Mouse (Mus musculus) liver, embryonic 13.5 days (tissue): Measurements from ENCODE around the gene Mcm6. TPM values are rescaled to one million over a fixed set of nuclear protein-coding genes. Genes with fewer than 3 reads are reported as not detected.

Experiments
- ATAC-seq: fragments of 200-750 bp; cut with Nextera tagmentation; 2 replicates; pipeline ENCODE4 v1.8.0; 2017; ENCODE audit warnings: low read depth, mild to moderate bottlenecking, moderate number of reproducible peaks, moderate library complexity
- DNase-seq: peaks from one replicate; pipeline ENCODE4 v3.0.0; 2022
- H3K27ac ChIP-seq: fragments of 300-500 bp; sonication (generic); 2 replicates; pipeline ENCODE4 v1.5.1; 2015; ENCODE audit warnings: moderate library complexity, mild to moderate bottlenecking, inconsistent platforms
- H3K27me3 ChIP-seq: fragments of 300-500 bp; sonication (generic); 2 replicates; pipeline ENCODE4 v1.6.1; 2015; ENCODE audit warnings: mild to moderate bottlenecking, inconsistent platforms
- H3K36me3 ChIP-seq: fragments of 300-500 bp; sonication (generic); 2 replicates; pipeline ENCODE4 v1.6.1; 2015; ENCODE audit warnings: mild to moderate bottlenecking, inconsistent platforms
- H3K4me1 ChIP-seq: fragments of 300-500 bp; sonication (generic); replicated peaks from 2 replicates; pipeline ENCODE4 v1.6.1; 2015; ENCODE audit warnings: inconsistent platforms
- H3K4me2 ChIP-seq: fragments of 300-500 bp; sonication (generic); 2 replicates; pipeline ENCODE4 v1.6.1; 2015; ENCODE audit warnings: inconsistent platforms, mild to moderate bottlenecking, moderate library complexity
- H3K4me3 ChIP-seq: fragments of 300-500 bp; sonication (generic); replicated peaks from 2 replicates; pipeline ENCODE4 v1.5.1; 2015; ENCODE audit warnings: mild to moderate bottlenecking, inconsistent platforms
- H3K9ac ChIP-seq: fragments of 300-500 bp; sonication (generic); 2 replicates; pipeline ENCODE4 v1.6.1; 2015; ENCODE audit warnings: mild to moderate bottlenecking, inconsistent platforms
- H3K9me3 ChIP-seq: fragments of 300-500 bp; sonication (generic); replicated peaks from 2 replicates; pipeline ENCODE4 v1.6.1; 2016; ENCODE audit warnings: inconsistent platforms
- WGBS: fragments of 180-500 bp; shearing (Covaris S2); methylation state at CpG from one replicate; pipeline ENCODE4 v1.1.7; 2015; ENCODE audit not compliant: insufficient replicate concordance; 5-methylcytosine and 5-hydroxymethylcytosine counted together
- polyA plus RNA-seq: library from polyadenylated mRNA; unstranded; fragments of >200 nt; fragmentation: Nextera tagmentation; extraction: Ambion mirVana; gene quantifications from 2 replicates; pipeline ENCODE4 v1.2.1, GENCODE M21; 2015

Gene Mcm6
- 269 and 316 TPM in 2 replicates for polyA plus RNA-seq

DNA sequence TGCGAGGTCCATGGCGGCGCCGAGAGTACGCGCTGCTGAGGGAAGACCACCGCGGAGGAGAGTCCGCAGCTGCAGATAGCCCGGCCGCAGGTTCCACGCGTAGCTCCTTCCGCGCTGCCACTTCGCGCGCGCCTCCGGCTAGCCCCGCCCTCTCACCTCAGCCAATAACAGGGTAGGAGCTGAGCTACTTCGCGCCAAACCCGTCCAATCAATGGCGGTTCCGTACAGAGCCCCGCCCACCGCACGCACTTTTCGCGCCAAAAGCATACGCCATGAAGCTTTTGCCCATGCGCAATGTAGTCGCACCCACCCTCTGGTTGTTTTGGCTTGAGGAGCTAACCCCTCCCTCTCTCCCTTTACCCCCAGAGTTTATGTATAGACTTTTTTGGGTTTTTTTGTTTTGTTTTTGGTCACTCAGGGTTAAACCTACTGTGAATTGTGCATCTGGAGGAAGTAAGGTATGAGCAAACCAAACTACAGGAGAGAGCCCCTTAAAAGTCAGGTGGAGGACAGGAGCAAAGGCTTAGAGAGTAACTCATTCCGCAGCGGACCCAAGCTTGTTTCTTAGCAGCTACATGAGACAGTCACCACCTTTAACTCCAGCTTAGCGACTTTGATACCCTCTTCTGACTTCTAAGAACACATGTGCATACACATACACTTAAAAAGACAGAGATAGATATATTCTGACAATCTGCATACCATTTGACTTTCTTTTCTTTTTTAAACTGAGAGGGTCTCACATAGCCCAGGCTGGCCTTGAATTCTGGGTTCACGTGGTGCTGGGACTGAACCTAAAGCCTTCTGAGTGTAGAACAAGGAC is at the start of gene Mcm6:
Gene Mcm6, minus strand, starts transcription at position 111 of the 823 bp plus-strand sequence.
- Histone ChIP-seq H3K27me3 (no peaks in the 10 kb centered on the region), H3K4me1 (peaks cover 44% of the 10 kb centered on the region), H3K4me2 (peak within 1 kb of the TSS; percentile 82), H3K36me3 (peaks cover 51% of the 10 kb centered on the region), H3K4me3 (peak within 1 kb of the TSS; percentile 96), H3K9me3 (no peaks in the 10 kb centered on the region), H3K27ac (peak within 1 kb of the TSS; percentile 87), H3K9ac (peak within 1 kb of the TSS; percentile 93)
- DNase-seq (peak; percentile 91), ATAC-seq (peak; percentile 96)
- WGBS: 2% methylated on average over 38 of the region's 38 CpGs

DNA sequence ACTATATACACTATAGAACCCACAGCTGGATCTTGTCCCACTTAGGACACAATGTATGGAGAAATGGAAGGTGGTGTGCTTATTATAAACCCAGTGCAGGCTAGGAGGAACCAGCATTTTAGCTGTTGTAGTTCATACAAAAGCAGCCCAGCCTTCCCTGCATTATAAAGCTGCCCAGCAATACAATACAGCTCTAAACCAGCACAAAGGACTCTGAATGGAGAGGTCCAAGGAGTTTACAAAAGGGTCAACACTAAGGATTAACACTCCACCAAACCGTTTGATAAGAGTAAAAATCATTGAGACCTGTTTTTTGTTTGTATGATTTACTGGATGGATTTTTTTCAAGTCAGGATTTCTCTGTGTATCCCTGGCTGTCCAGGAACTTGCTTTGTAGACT is 47.4 kb upstream of the Mcm6 start:
- H3K27ac ChIP-seq: no peak overlapping the region
- no peak overlapping the region for H3K4me3 ChIP-seq
- peaks cover 19% of the 10 kb centered on the region for H3K4me1 ChIP-seq
- H3K9me3 ChIP-seq: no peaks in the 10 kb centered on the region
- no peak for DNase-seq
- 63% methylated on average over 1 of the region's 1 CpGs for WGBS
- H3K36me3 ChIP-seq: peaks cover 51% of the 10 kb centered on the region
- no peak overlapping the region for H3K9ac ChIP-seq
- no peaks in the 10 kb centered on the region for H3K27me3 ChIP-seq
- no peak overlapping the region for H3K4me2 ChIP-seq
- no peak for ATAC-seq

GRCm38 (mm10) chr1:128405675-128406074 is 46.2 kb upstream of the Mcm6 start:
- H3K4me3 ChIP-seq: no peak overlapping the region
- no peak overlapping the region for H3K9ac ChIP-seq
- H3K4me1 ChIP-seq: peaks cover 19% of the 10 kb centered on the region
- H3K9me3 ChIP-seq: no peaks in the 10 kb centered on the region
- H3K27me3 ChIP-seq: no peaks in the 10 kb centered on the region
- peaks cover 55% of the 10 kb centered on the region for H3K36me3 ChIP-seq
- no peak overlapping the region for H3K27ac ChIP-seq
- 74% methylated on average over 1 of the region's 1 CpGs for WGBS
- ATAC-seq (no peak), DNase-seq (no peak)
- H3K4me2 ChIP-seq: no peak overlapping the region

DNA sequence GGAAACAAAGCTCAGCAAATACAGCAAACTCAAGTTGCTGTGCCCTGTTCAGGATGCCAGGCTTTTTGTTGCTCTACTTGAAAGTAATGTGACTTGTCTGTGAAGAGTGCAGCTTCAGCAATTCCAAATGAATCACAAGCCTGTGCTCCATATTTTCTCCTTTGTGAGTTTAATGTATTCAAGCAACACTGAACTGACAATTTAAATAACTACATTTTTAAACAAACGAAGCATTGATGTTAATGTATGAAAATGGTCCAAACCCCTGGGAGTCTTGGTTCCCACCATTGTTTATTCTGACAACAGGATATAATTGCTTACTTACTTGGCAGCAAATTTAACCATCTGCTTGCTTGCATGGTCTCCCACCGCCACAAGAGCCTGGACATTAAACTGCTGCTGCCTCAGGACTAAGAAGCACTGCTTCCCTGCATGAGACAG is 45.6 kb upstream of the Mcm6 start:
- 80% methylated on average over 2 of the region's 2 CpGs for WGBS
- H3K27me3 ChIP-seq: no peaks in the 10 kb centered on the region
- DNase-seq: no peak
- H3K9me3 ChIP-seq: no peaks in the 10 kb centered on the region
- H3K4me3 ChIP-seq: no peak overlapping the region
- no peak overlapping the region for H3K27ac ChIP-seq
- H3K4me1 ChIP-seq: peaks cover 19% of the 10 kb centered on the region
- no peak overlapping the region for H3K4me2 ChIP-seq
- ATAC-seq: no peak
- H3K9ac ChIP-seq: no peak overlapping the region
- peaks cover 56% of the 10 kb centered on the region for H3K36me3 ChIP-seq

- no peak overlapping the region for H3K9ac ChIP-seq
- H3K4me2 ChIP-seq: no peak overlapping the region
- no peaks in the 10 kb centered on the region for H3K4me1 ChIP-seq
- H3K27ac ChIP-seq: no peak overlapping the region
- no peak overlapping the region for H3K4me3 ChIP-seq
- no peaks in the 10 kb centered on the region for H3K9me3 ChIP-seq
- DNase-seq (no peak), ATAC-seq (no peak)
- H3K27me3 ChIP-seq: no peaks in the 10 kb centered on the region
- H3K36me3 ChIP-seq: peaks cover 68% of the 10 kb centered on the region
- 80% methylated on average over 2 of the region's 2 CpGs for WGBS
Measured at GRCm38 (mm10) chr1:128400926-128401325, 41.5 kb upstream of the Mcm6 start.

DNA sequence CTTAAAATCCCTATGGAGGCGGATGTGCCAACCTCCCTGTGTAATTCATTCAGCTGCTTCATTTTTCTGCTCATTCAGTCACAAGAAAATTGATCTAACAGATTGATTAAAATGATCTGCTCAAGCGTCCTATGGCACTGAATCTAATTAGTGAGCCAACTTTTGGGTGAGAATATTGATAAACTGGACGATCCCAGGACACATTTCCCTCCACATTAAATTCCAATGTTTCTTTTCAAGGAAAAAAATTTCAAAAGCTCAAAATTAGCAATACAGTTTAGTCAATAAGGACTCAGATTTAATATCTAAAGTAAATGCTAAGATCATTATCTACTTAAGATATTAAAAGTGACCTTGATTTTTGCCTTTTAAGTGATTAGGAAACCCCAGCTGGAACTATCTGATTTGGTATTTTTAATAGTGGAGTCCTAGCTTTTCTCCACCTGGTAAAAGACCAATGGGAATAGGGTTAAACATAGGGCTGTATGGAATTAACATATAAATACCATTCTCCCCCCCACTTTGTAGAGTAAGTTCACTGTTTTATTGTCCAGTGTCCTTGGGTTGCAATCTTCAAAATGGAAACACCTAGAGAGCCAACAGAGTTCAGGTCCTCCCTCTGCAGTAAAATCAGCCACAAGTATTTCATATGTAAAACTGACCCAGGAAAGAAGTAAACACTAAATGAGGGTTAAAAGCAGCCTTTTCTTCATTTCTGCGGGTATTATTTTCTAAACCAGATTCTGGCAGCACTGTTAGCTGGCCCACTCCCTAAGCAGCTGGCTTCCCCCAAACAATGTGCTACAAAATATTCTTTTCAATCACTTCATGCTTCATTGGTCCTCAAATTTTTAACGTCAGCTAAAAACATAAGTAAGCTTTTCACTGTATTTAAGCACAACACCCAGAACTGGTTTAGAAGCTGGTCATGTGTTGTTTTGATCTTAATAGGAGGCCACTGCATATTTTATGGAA is 40.8 kb upstream of the Mcm6 start:
- Histone ChIP-seq H3K9me3 (no peaks in the 10 kb centered on the region), H3K4me3 (no peak overlapping the region), H3K27me3 (no peaks in the 10 kb centered on the region), H3K9ac (no peak overlapping the region), H3K27ac (no peak overlapping the region), H3K4me2 (no peak overlapping the region), H3K4me1 (no peaks in the 10 kb centered on the region), H3K36me3 (peaks cover 67% of the 10 kb centered on the region)
- 76% methylated on average over 5 of the region's 5 CpGs for WGBS
- no peak for ATAC-seq
- DNase-seq: no peak

GRCm38 (mm10) chr1:128398738-128399445 is 39.4 kb upstream of the Mcm6 start:
- Histone ChIP-seq H3K4me3 (no peak overlapping the region), H3K9me3 (no peaks in the 10 kb centered on the region), H3K4me1 (no peaks in the 10 kb centered on the region), H3K9ac (no peak overlapping the region), H3K27me3 (no peaks in the 10 kb centered on the region), H3K36me3 (peaks cover 65% of the 10 kb centered on the region), H3K27ac (no peak overlapping the region), H3K4me2 (no peak overlapping the region)
- WGBS: 89% methylated on average over 5 of the region's 5 CpGs
- ATAC-seq (no peak), DNase-seq (no peak)

DNA sequence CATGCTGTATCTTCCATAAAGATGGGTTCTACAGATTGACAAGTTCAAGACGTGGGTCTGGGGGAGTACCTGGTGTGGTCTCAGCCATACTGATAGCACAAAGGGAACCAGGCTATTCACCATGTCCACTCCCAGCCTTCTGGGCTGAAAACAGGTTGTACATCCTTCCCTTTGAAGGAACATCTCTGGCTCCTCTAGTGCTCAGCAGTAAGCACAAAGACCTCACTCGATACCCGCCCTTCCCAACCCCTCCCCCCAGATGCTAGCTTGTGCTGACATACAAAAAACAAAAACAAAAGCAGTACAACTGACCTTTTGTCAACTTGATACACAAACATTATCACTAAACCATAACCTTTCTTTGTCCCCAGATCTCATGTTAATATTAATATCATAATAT is 35.2 kb upstream of the Mcm6 start:
- H3K9ac ChIP-seq: no peak overlapping the region
- H3K4me1 ChIP-seq: no peaks in the 10 kb centered on the region
- H3K4me2 ChIP-seq: no peak overlapping the region
- 76% methylated on average over 3 of the region's 3 CpGs for WGBS
- H3K9me3 ChIP-seq: no peaks in the 10 kb centered on the region
- H3K4me3 ChIP-seq: no peak overlapping the region
- no peak for DNase-seq
- no peaks in the 10 kb centered on the region for H3K27me3 ChIP-seq
- no peak overlapping the region for H3K27ac ChIP-seq
- ATAC-seq: no peak
- H3K36me3 ChIP-seq: peaks cover 63% of the 10 kb centered on the region

GRCm38 (mm10) chr1:128392382-128392781 is 32.9 kb upstream of the Mcm6 start:
- DNase-seq (no peak), ATAC-seq (no peak)
- H3K4me3 ChIP-seq: no peak overlapping the region
- peaks cover 56% of the 10 kb centered on the region for H3K36me3 ChIP-seq
- H3K9ac ChIP-seq: no peak overlapping the region
- H3K27me3 ChIP-seq: no peaks in the 10 kb centered on the region
- H3K4me2 ChIP-seq: no peak overlapping the region
- no peaks in the 10 kb centered on the region for H3K9me3 ChIP-seq
- H3K4me1 ChIP-seq: no peaks in the 10 kb centered on the region
- no peak overlapping the region for H3K27ac ChIP-seq
- WGBS: 75% methylated on average over 2 of the region's 2 CpGs

DNA sequence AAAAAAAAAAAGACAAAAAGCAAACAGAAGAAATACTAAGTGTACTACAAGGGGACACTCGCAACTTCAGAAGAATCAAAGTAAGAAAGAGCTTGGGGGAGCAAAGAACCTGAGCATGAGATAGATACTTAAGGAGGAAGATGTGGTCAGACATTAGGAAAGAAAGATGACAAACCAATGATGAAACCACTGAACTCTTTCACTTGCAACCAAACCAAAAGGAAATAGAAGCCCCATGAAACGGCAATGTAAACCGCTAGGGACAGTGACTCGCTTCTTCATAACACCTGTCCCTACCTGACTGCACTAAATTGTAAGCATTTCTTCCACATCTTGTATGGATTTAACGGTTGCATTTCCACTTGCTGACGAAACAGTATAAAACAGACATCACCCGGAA is 27.0 kb upstream of the Mcm6 start:
- ATAC-seq (no peak), DNase-seq (no peak)
- H3K9ac ChIP-seq: no peak overlapping the region
- no peaks in the 10 kb centered on the region for H3K27me3 ChIP-seq
- H3K27ac ChIP-seq: no peak overlapping the region
- no peak overlapping the region for H3K4me3 ChIP-seq
- peaks cover 54% of the 10 kb centered on the region for H3K36me3 ChIP-seq
- no peaks in the 10 kb centered on the region for H3K9me3 ChIP-seq
- no peaks in the 10 kb centered on the region for H3K4me1 ChIP-seq
- H3K4me2 ChIP-seq: no peak overlapping the region
- 78% methylated on average over 7 of the region's 7 CpGs for WGBS

GRCm38 (mm10) chr1:128376841-128377240 is 17.4 kb upstream of the Mcm6 start:
- H3K27me3 ChIP-seq: no peaks in the 10 kb centered on the region
- no peaks in the 10 kb centered on the region for H3K9me3 ChIP-seq
- DNase-seq: no peak
- H3K36me3 ChIP-seq: peaks cover 52% of the 10 kb centered on the region
- H3K27ac ChIP-seq: no peak overlapping the region
- no peak for ATAC-seq
- H3K4me3 ChIP-seq: no peak overlapping the region
- WGBS: 91% methylated on average over 4 of the region's 4 CpGs
- no peaks in the 10 kb centered on the region for H3K4me1 ChIP-seq
- H3K4me2 ChIP-seq: no peak overlapping the region
- H3K9ac ChIP-seq: no peak overlapping the region
